Mouse (Mus musculus): ENCODE measurements around the gene Txk. TPM values are rescaled to one million over a fixed set of nuclear protein-coding genes. Genes with fewer than 3 reads are reported as not detected.

Txk gene
- total RNA-seq (2022), result under 1 TPM; 0.07 to 0.27 (median 0.16) TPM

- no peak for DNase-seq
Measured at GRCm38 (mm10) chr5:72752585-72752984, at the start of gene Txk. TSS of gene Txk (minus strand) at chr5:72752777.

GRCm38 (mm10) chr5:72798563-72798962 is 46.0 kb upstream of the Txk start:
- no peak for DNase-seq

- DNase-seq, result no peak
Measured at GRCm38 (mm10) chr5:72796186-72796613, 43.6 kb upstream of the Txk start.

GRCm38 (mm10) chr5:72793309-72793850 is 40.8 kb upstream of the Txk start:
- DNase-seq, result no peak

- no peak for DNase-seq
Measured at GRCm38 (mm10) chr5:72791789-72792188, 39.2 kb upstream of the Txk start.

- DNase-seq, result no peak
Measured at GRCm38 (mm10) chr5:72791386-72791785, 38.8 kb upstream of the Txk start.

- DNase-seq, result no peak
Measured at GRCm38 (mm10) chr5:72785451-72785850, 32.9 kb upstream of the Txk start.

GRCm38 (mm10) chr5:72784719-72785118 is 32.1 kb upstream of the Txk start:
- DNase-seq, result no peak

- no peak for DNase-seq
Measured at GRCm38 (mm10) chr5:72783957-72784356, 31.4 kb upstream of the Txk start.

- DNase-seq, result no peak
Measured at GRCm38 (mm10) chr5:72783123-72783522, 30.5 kb upstream of the Txk start.

- DNase-seq, result no peak
Measured at GRCm38 (mm10) chr5:72781776-72782175, 29.2 kb upstream of the Txk start.

- no peak for DNase-seq
Measured at GRCm38 (mm10) chr5:72776595-72776994, 24.0 kb upstream of the Txk start.

GRCm38 (mm10) chr5:72776127-72776526 is 23.6 kb upstream of the Txk start:
- DNase-seq, result no peak

GRCm38 (mm10) chr5:72769841-72770240 is 17.3 kb upstream of the Txk start:
- DNase-seq, result no peak

- no peak for DNase-seq
Measured at GRCm38 (mm10) chr5:72763546-72763945, 11.0 kb upstream of the Txk start.

GRCm38 (mm10) chr5:72763025-72763424 is 10.4 kb upstream of the Txk start:
- DNase-seq, result no peak

- DNase-seq, result no peak
Measured at GRCm38 (mm10) chr5:72761758-72762157, 9.2 kb upstream of the Txk start.

- DNase-seq, result no peak
Measured at GRCm38 (mm10) chr5:72761237-72761636, 8.7 kb upstream of the Txk start.

- DNase-seq, result no peak
Measured at GRCm38 (mm10) chr5:72758925-72759924, 6.6 kb upstream of the Txk start.

GRCm38 (mm10) chr5:72757155-72757773 is 4.7 kb upstream of the Txk start:
- DNase-seq, result no peak

GRCm38 (mm10) chr5:72755941-72756340 is 3.4 kb upstream of the Txk start:
- DNase-seq, result no peak

- DNase-seq, result no peak
Measured at GRCm38 (mm10) chr5:72755035-72755434, 2.5 kb upstream of the Txk start.

GRCm38 (mm10) chr5:72751056-72751758 is 1.4 kb downstream of the Txk start:
- no peak for DNase-seq

All from adrenal gland, adult 8-10 months (tissue).